Mouse (Mus musculus): ENCODE measurements around the gene Hoxb9. TPM values are rescaled to one million over a fixed set of nuclear protein-coding genes. Genes with fewer than 3 reads are reported as not detected.

Hoxb9 gene
- polyA plus RNA-seq, 1 experiment from 2014 or later: 1.1 TPM

DNA sequence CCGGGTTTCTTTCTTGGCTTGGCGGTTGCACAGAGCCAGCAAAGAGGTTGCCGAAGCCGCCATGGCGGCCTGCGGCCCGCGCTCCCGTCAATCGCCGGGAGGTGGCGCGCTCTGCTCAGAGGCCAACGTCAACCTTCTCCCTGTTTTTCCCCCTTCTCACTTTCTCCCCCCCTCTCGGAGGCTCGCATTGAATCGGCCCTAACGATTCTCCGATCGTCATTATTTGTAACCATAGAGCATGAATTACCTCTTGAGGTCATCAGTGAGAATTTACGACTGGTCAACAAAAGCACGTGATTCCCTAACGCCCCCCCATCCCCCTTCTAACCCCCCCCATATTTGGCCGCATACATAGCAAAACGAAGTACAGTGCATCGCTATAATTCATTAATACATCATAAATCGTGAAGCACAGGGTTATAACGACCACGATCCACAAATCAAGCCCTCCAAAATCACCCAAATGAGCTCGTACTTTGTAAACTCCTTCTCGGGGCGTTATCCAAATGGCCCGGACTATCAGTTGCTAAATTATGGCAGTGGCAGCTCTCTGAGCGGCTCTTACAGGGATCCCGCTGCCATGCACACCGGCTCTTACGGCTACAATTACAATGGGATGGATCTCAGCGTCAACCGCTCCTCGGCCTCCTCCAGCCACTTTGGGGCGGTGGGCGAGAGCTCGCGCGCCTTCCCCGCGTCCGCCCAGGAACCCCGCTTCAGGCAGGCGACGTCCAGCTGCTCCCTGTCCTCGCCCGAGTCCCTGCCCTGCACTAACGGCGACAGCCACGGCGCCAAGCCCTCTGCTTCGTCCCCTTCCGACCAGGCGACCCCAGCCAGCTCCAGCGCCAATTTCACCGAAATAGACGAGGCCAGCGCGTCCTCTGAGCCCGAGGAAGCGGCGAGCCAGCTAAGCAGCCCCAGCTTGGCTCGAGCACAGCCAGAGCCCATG lies 32.2 kb downstream of the Hoxb9 start, which contains the start of gene Hoxb5:
Gene Hoxb5 (plus strand): TSS at position 186 of the 949 bp plus-strand sequence.
- DNase-seq (ENCODE audit: low spot score) (peak; percentile 97), ATAC-seq (replicated peaks; ENCODE audit: low FRiP score, low TSS enrichment, low read depth) (peak; percentile 34)
- Histone ChIP-seq H3K27me3 (replicated peaks; ENCODE audit: control insufficient read depth, insufficient read depth, low read length) (peaks cover 25% of the 10 kb centered on the region), H3K4me2 (ENCODE audit: low read length) (peak within 1 kb of the TSS; percentile 89), H3K36me3 (ENCODE audit: control insufficient read depth, insufficient read depth, low read length) (no peaks in the 10 kb centered on the region), H3K4me3 (ENCODE audit: low read depth, low read length) (peak within 1 kb of the TSS; percentile 55), H3K9ac (ENCODE audit: low read length) (peak within 1 kb of the TSS; percentile 96), H3K4me1 (replicated peaks; ENCODE audit: control insufficient read depth, insufficient read depth, low read length) (peaks cover 51% of the 10 kb centered on the region), H3K27ac (ENCODE audit: low read depth) (peak within 1 kb of the TSS; percentile 99), H3K9me3 (ENCODE audit: control insufficient read depth, low read length) (no peaks in the 10 kb centered on the region)
- WGBS: 2% methylated on average over 69 of the region's 69 CpGs

DNA sequence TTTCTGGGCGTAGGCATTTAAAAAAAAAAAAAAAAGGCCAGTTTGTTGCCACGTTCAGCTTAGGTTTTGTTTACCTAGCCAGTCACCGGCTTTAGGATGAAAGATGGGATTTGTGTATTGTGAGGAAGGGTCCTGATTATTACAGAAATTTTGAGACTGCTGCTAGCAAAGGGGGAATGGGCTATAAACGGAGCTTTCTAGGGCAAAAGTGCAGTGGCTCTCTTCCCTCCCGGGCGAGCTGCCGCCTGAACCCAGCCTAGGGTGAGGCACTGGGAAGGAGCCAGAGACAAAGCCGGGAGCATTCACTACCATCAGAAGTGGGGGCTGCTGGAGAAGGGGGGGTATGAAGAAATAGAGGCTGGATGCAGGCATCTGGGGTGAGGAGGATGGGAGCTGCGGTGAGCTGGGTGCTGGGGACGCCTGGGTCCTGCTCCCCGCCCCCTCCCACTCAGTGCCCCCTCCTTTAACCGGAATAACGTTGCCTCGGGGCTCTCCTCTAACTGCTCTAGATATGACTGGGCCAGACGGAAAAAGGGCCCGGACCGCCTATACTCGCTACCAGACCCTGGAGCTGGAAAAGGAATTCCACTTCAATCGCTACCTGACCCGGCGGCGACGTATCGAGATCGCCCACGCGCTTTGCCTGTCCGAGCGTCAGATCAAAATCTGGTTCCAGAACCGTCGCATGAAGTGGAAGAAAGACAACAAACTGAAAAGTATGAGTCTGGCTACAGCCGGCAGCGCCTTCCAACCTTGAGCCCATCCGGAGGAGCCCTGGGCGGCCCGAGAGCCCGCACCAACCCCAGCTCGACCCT lies 33.3 kb downstream of the Hoxb9 start:
- Histone ChIP-seq H3K9me3 (ENCODE audit: control insufficient read depth, low read length) (no peaks in the 10 kb centered on the region), H3K36me3 (ENCODE audit: control insufficient read depth, insufficient read depth, low read length) (no peaks in the 10 kb centered on the region), H3K27ac (ENCODE audit: low read depth) (peak overlapping the region; percentile 99), H3K4me1 (replicated peaks; ENCODE audit: control insufficient read depth, insufficient read depth, low read length) (peaks cover 59% of the 10 kb centered on the region), H3K27me3 (replicated peaks; ENCODE audit: control insufficient read depth, insufficient read depth, low read length) (peaks cover 23% of the 10 kb centered on the region), H3K9ac (ENCODE audit: low read length) (peak overlapping the region; percentile 96), H3K4me3 (ENCODE audit: low read depth, low read length) (peak overlapping the region; percentile 55), H3K4me2 (ENCODE audit: low read length) (peak overlapping the region; percentile 89)
- 7% methylated on average over 38 of the region's 38 CpGs for WGBS
- no peak for ATAC-seq (replicated peaks; ENCODE audit: low FRiP score, low TSS enrichment, low read depth)
- no peak for DNase-seq (ENCODE audit: low spot score)

DNA sequence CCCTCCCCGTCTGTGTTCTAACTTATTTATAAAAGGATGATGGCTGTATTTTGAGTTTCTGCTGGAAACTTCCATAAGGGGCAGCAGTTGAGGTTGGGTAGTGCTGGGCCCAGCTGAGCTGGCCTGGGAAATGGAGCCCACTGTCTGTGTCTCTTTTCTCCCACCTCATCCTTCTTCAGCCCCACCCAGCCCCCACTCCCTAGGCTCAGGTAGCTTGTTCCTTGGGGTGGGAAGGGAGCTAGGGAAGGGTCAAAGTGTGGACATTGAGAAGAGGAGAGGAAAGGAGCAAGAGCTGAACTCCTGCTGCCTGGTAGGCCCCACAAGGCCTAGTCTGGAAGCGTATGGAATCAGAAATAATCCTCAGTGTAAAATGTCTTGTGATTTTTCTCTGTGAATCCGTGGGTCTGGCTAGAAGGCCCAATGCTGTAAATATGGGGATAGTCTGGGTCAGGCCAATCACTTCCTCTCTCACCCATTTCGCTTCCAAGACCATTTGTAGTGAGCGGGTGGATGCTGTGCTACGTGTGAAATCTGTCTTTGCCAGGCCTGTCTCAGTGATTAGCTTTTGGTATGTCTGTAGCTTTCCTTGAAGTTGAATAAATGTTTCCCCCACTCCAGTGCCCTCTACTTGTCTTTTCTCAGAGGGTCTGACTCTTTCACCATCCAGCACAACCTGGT lies 34.4 kb downstream of the Hoxb9 start:
- Histone ChIP-seq H3K36me3 (ENCODE audit: control insufficient read depth, insufficient read depth, low read length) (no peaks in the 10 kb centered on the region), H3K27me3 (replicated peaks; ENCODE audit: control insufficient read depth, insufficient read depth, low read length) (peaks cover 15% of the 10 kb centered on the region; the same call in 1 of the 2 replicates), H3K27ac (ENCODE audit: low read depth) (peak overlapping the region; percentile 99), H3K4me3 (ENCODE audit: low read depth, low read length) (peak overlapping the region; percentile 55), H3K4me1 (replicated peaks; ENCODE audit: control insufficient read depth, insufficient read depth, low read length) (peaks cover 61% of the 10 kb centered on the region), H3K9ac (ENCODE audit: low read length) (peak overlapping the region; percentile 96), H3K4me2 (ENCODE audit: low read length) (peak overlapping the region; percentile 89), H3K9me3 (ENCODE audit: control insufficient read depth, low read length) (no peaks in the 10 kb centered on the region)
- WGBS: 50% methylated on average over 6 of the region's 6 CpGs
- ATAC-seq (replicated peaks; ENCODE audit: low FRiP score, low TSS enrichment, low read depth) (no peak), DNase-seq (ENCODE audit: low spot score) (no peak)

DNA sequence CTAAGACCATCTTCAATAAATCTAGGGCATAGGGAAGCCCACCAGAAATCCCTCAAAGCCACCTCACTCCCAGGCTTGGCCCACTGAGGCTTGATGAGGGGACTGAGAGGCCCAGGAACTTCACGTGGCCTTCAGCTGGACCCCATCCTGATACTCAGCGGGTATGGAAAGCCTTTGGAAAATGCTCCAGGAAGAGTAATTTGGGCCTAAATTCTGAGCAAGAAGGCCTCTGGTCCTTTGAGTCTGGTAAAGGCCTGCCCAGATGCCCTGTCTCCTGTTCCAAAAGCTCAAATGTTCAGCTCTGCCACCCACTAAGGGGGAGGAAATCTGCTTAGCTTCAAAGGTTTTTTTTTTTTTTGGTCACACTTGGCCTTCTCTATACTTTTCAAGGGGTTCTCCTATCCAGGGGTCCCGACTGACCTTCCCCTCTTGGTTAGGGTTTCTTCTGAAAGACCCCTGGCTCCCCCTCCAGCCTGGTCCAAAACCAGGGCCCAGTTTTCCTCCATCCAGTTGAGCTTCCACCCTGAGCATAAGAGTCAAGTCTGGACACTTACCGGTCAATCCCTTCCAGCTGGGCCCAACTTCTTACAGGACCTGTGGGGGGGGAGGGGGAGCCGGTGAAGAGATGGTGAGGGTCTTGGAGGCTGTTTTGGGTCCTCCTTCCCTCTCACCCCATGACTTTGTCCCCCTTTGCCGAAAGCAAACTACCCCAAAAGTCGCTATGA lies 35.1 kb downstream of the Hoxb9 start:
- WGBS: 19% methylated on average over 7 of the region's 7 CpGs
- Histone ChIP-seq H3K36me3 (ENCODE audit: control insufficient read depth, insufficient read depth, low read length) (no peaks in the 10 kb centered on the region), H3K27ac (ENCODE audit: low read depth) (peak overlapping the region; percentile 99), H3K4me1 (replicated peaks; ENCODE audit: control insufficient read depth, insufficient read depth, low read length) (peaks cover 65% of the 10 kb centered on the region), H3K27me3 (replicated peaks; ENCODE audit: control insufficient read depth, insufficient read depth, low read length) (peaks cover 13% of the 10 kb centered on the region; the same call in 1 of the 2 replicates), H3K9ac (ENCODE audit: low read length) (peak overlapping the region; percentile 96), H3K9me3 (ENCODE audit: control insufficient read depth, low read length) (no peaks in the 10 kb centered on the region), H3K4me2 (ENCODE audit: low read length) (peak overlapping the region; percentile 89), H3K4me3 (ENCODE audit: low read depth, low read length) (peak overlapping the region; percentile 55)
- DNase-seq (ENCODE audit: low spot score) (no peak), ATAC-seq (replicated peaks; ENCODE audit: low FRiP score, low TSS enrichment, low read depth) (no peak)

DNA sequence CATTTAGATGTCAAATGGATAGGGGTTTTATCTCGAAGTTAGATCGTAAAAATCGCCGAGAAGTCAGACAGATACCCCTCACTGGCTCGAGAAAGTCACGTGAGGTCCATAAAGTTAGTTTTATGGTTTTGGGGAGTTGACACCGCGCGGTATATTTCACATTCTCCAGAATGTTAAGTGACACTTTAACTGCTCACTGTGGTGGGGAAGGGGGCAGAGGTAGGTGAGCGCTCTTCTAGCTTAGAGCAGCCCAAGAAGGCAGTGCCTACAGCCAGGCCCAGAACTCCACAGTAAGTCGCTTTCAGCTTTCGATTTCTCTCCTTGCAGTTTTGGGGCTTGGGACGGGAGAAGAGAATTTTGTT lies 35.6 kb downstream of the Hoxb9 start:
- peak overlapping the region; percentile 89 for H3K4me2 ChIP-seq (ENCODE audit: low read length)
- DNase-seq (ENCODE audit: low spot score) (no peak), ATAC-seq (replicated peaks; ENCODE audit: low FRiP score, low TSS enrichment, low read depth) (no peak)
- peak overlapping the region; percentile 55 for H3K4me3 ChIP-seq (ENCODE audit: low read depth, low read length)
- no peaks in the 10 kb centered on the region for H3K9me3 ChIP-seq (ENCODE audit: control insufficient read depth, low read length)
- H3K36me3 ChIP-seq (ENCODE audit: control insufficient read depth, insufficient read depth, low read length): no peaks in the 10 kb centered on the region
- H3K4me1 ChIP-seq (replicated peaks; ENCODE audit: control insufficient read depth, insufficient read depth, low read length): peaks cover 62% of the 10 kb centered on the region
- WGBS: 7% methylated on average over 13 of the region's 13 CpGs
- H3K9ac ChIP-seq (ENCODE audit: low read length): peak overlapping the region; percentile 96
- peak overlapping the region; percentile 99 for H3K27ac ChIP-seq (ENCODE audit: low read depth)
- peaks cover 8% of the 10 kb centered on the region; the same call in 1 of the 2 replicates for H3K27me3 ChIP-seq (replicated peaks; ENCODE audit: control insufficient read depth, insufficient read depth, low read length)

DNA sequence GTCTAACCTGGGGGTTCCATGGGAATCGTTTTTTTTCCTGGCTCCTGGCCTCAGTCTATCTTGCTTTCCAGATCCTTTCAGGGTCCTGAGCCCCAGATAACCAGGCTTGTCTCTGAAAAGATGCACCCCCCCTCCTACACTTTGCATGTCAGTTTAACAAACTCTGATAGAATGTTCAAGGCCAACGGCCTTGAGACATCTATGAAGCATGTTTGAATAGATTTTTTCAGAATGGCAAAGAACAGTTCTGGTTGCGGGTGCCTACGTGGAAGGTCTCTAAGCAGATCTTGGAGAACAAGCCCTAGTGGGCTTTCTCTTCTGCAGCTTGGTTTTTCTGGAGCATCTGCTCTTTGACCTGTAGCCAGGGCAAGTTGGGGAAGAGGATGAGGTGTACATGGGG lies 37.5 kb downstream of the Hoxb9 start:
- WGBS: 22% methylated on average over 4 of the region's 4 CpGs
- Histone ChIP-seq H3K9me3 (ENCODE audit: control insufficient read depth, low read length) (no peaks in the 10 kb centered on the region), H3K4me3 (ENCODE audit: low read depth, low read length) (peak overlapping the region; percentile 55), H3K27ac (ENCODE audit: low read depth) (peak overlapping the region; percentile 99), H3K4me1 (replicated peaks; ENCODE audit: control insufficient read depth, insufficient read depth, low read length) (peaks cover 68% of the 10 kb centered on the region), H3K27me3 (replicated peaks; ENCODE audit: control insufficient read depth, insufficient read depth, low read length) (0 out of 2 replicates have a peak, but pooled peaks cover 7% of the 10 kb centered on the region), H3K4me2 (ENCODE audit: low read length) (peak overlapping the region; percentile 89), H3K9ac (ENCODE audit: low read length) (peak overlapping the region; percentile 96), H3K36me3 (ENCODE audit: control insufficient read depth, insufficient read depth, low read length) (no peaks in the 10 kb centered on the region)
- DNase-seq (ENCODE audit: low spot score): no peak
- ATAC-seq (replicated peaks; ENCODE audit: low FRiP score, low TSS enrichment, low read depth): no peak

DNA sequence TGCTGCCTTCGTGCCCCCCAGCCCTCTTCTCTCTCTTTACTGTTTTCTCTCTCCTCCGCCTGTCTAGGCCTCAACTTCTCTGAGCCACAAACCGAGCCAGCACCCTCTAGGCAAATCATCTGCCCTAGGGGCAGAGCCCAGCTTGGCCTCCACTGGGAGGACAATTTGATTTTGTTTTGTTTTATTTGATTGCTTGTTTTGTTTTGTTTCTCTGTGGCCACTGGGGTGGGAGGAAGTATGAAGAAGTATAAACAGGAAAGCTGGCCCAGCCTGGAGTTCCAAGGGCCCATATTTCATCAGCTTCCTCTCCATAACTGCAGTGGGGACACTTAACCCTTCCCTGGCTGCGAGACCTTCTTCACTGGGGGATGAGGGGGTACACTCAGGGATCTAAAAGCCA lies 38.0 kb downstream of the Hoxb9 start:
- Histone ChIP-seq H3K27me3 (replicated peaks; ENCODE audit: control insufficient read depth, insufficient read depth, low read length) (0 out of 2 replicates have a peak, but pooled peaks cover 5% of the 10 kb centered on the region), H3K9ac (ENCODE audit: low read length) (peak overlapping the region; percentile 96), H3K27ac (ENCODE audit: low read depth) (peak overlapping the region; percentile 99), H3K36me3 (ENCODE audit: control insufficient read depth, insufficient read depth, low read length) (no peaks in the 10 kb centered on the region), H3K4me2 (ENCODE audit: low read length) (peak overlapping the region; percentile 89), H3K4me1 (replicated peaks; ENCODE audit: control insufficient read depth, insufficient read depth, low read length) (peaks cover 72% of the 10 kb centered on the region), H3K4me3 (ENCODE audit: low read depth, low read length) (peak overlapping the region; percentile 55), H3K9me3 (ENCODE audit: control insufficient read depth, low read length) (no peaks in the 10 kb centered on the region)
- WGBS: 22% methylated on average over 4 of the region's 4 CpGs
- ATAC-seq (replicated peaks; ENCODE audit: low FRiP score, low TSS enrichment, low read depth) (no peak), DNase-seq (ENCODE audit: low spot score) (no peak)
